Mouse (Mus musculus): ENCODE measurements around the gene Slc9a5.

DNA sequence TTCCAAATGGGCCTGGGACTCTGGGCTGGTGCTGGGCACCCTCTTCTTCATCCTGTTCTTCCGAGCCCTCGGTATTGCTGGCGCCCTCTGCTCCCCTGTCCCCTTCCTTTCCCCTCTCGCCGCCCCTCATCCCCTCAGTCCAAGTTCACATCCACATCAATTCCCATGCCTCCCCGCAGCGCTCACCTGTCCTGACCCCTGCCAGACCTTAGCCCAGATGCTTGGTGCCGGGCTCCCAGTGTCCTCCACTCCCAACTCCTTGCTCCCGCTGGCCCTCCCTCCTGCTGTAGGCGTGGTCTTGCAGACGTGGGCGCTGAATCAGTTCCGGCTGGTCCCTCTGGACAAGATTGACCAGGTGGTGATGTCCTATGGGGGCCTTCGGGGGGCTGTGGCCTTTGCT lies 8.0 kb downstream of the Slc9a5 start:
- TF ChIP-seq CTCF (IDR thresholded peaks at IDR 0.05; ENCODE audit: low read depth): no peak
- TF ChIP-seq EP300 (optimal IDR thresholded peaks at IDR 0.05): no peak

All from stomach, postnatal 0 days (tissue).